Mouse (Mus musculus): ENCODE measurements around the gene Prr13. TPM values are rescaled to one million over a fixed set of nuclear protein-coding genes. Genes with fewer than 3 reads are reported as not detected.

The Prr13 gene
- polyA plus RNA-seq, 1 experiment from 2014 or later, result 92.7 TPM

DNA sequence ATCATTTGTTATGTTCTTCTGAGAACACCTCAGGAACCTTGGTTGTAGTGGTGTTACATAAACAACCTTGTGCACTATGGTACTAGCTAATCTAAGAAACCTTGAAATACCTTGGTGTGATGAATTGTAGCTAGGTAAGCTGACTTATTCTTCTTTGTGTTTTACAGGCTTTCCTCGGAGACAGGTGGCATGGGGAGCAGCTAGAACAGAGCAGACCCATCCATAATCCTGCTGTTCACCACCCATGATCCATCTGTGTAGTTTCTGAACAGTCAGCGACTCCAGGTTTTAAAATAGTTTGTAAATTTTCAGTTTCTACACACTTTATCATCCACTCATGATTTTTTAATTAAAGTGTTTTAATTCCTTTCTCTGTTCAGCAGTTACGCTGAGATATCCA is 39.5 kb downstream of the Prr13 start:
- DNase-seq (ENCODE audit: low spot score, missing footprints) (peak; percentile 79), ATAC-seq (ENCODE audit: low FRiP score) (no peak)
- no peak overlapping the region for H3K9ac ChIP-seq (ENCODE audit: low read length)
- no peaks in the 10 kb centered on the region for H3K4me1 ChIP-seq (ENCODE audit: control insufficient read depth, insufficient read depth, low read length)
- H3K4me2 ChIP-seq, result no peak overlapping the region
- no peak overlapping the region for H3K27ac ChIP-seq (ENCODE audit: low read depth, low read length)
- no peaks in the 10 kb centered on the region for H3K27me3 ChIP-seq (ENCODE audit: control insufficient read depth, insufficient read depth, low read length)
- 87% methylated on average over 3 of the region's 3 CpGs for WGBS
- H3K9me3 ChIP-seq (ENCODE audit: control insufficient read depth, low read length), result no peaks in the 10 kb centered on the region
- H3K36me3 ChIP-seq (ENCODE audit: control insufficient read depth, insufficient read depth, low read length), result peaks cover 38% of the 10 kb centered on the region
- no peak overlapping the region for H3K4me3 ChIP-seq (ENCODE audit: low read depth, low read length)

DNA sequence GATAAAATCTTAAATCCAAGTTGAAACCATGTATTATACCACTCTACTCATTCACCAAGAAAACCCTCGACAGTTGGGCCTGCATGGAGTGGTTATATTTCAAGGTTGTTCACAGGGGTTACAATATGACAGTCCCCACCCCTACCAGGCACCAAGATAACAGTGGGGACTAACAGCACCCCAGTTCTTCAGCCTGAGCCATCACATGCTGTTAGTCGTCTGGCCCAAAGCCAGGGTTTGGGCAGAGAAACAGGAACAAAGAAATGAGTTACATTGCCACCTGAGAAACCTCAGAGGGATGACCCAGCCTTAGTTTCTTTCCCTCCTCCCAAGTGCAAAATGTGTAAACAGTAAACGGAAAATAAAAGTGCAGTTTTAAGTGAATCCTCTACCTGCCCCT is 40.5 kb downstream of the Prr13 start:
- ATAC-seq (ENCODE audit: low FRiP score) (no peak), DNase-seq (ENCODE audit: low spot score, missing footprints) (peak; percentile 77)
- no peak overlapping the region for H3K4me2 ChIP-seq
- H3K4me3 ChIP-seq (ENCODE audit: low read depth, low read length), result no peak overlapping the region
- no peak overlapping the region for H3K27ac ChIP-seq (ENCODE audit: low read depth, low read length)
- no peaks in the 10 kb centered on the region for H3K27me3 ChIP-seq (ENCODE audit: control insufficient read depth, insufficient read depth, low read length)
- 82% methylated on average over 3 of the region's 3 CpGs for WGBS
- H3K9ac ChIP-seq (ENCODE audit: low read length), result no peak overlapping the region
- peaks cover 40% of the 10 kb centered on the region for H3K36me3 ChIP-seq (ENCODE audit: control insufficient read depth, insufficient read depth, low read length)
- no peaks in the 10 kb centered on the region for H3K9me3 ChIP-seq (ENCODE audit: control insufficient read depth, low read length)
- H3K4me1 ChIP-seq (ENCODE audit: control insufficient read depth, insufficient read depth, low read length), result no peaks in the 10 kb centered on the region

GRCm38 (mm10) chr15:102499851-102500250 is 41.0 kb downstream of the Prr13 start:
- 90% methylated on average over 6 of the region's 6 CpGs for WGBS
- no peak for ATAC-seq (ENCODE audit: low FRiP score)

GRCm38 (mm10) chr15:102500479-102500878 is 41.7 kb downstream of the Prr13 start:
- no peak for ATAC-seq (ENCODE audit: low FRiP score)
- Histone ChIP-seq H3K27me3 (ENCODE audit: control insufficient read depth, insufficient read depth, low read length) (no peaks in the 10 kb centered on the region), H3K4me1 (ENCODE audit: control insufficient read depth, insufficient read depth, low read length) (no peaks in the 10 kb centered on the region), H3K9ac (ENCODE audit: low read length) (no peak overlapping the region), H3K4me2 (no peak overlapping the region), H3K36me3 (ENCODE audit: control insufficient read depth, insufficient read depth, low read length) (peaks cover 40% of the 10 kb centered on the region), H3K27ac (ENCODE audit: low read depth, low read length) (no peak overlapping the region), H3K9me3 (ENCODE audit: control insufficient read depth, low read length) (no peaks in the 10 kb centered on the region), H3K4me3 (ENCODE audit: low read depth, low read length) (no peak overlapping the region)
- DNase-seq (ENCODE audit: low spot score, missing footprints), result no peak
- WGBS, result 91% methylated on average over 5 of the region's 5 CpGs

More at GRCm38 (mm10) chr15:102499851-102500250, 41.0 kb downstream of the Prr13 start:
- DNase-seq (ENCODE audit: low spot score, missing footprints), result peak; percentile 82
- Histone ChIP-seq H3K4me1 (ENCODE audit: control insufficient read depth, insufficient read depth, low read length) (no peaks in the 10 kb centered on the region), H3K9me3 (ENCODE audit: control insufficient read depth, low read length) (no peaks in the 10 kb centered on the region), H3K9ac (ENCODE audit: low read length) (no peak overlapping the region), H3K27me3 (ENCODE audit: control insufficient read depth, insufficient read depth, low read length) (no peaks in the 10 kb centered on the region), H3K27ac (ENCODE audit: low read depth, low read length) (no peak overlapping the region), H3K4me3 (ENCODE audit: low read depth, low read length) (no peak overlapping the region), H3K36me3 (ENCODE audit: control insufficient read depth, insufficient read depth, low read length) (peaks cover 40% of the 10 kb centered on the region), H3K4me2 (no peak overlapping the region)

- Histone ChIP-seq H3K4me2 (no peak overlapping the region), H3K27me3 (ENCODE audit: control insufficient read depth, insufficient read depth, low read length) (no peaks in the 10 kb centered on the region), H3K4me3 (ENCODE audit: low read depth, low read length) (no peak overlapping the region), H3K36me3 (ENCODE audit: control insufficient read depth, insufficient read depth, low read length) (peaks cover 40% of the 10 kb centered on the region), H3K9me3 (ENCODE audit: control insufficient read depth, low read length) (no peaks in the 10 kb centered on the region), H3K27ac (ENCODE audit: low read depth, low read length) (no peak overlapping the region), H3K9ac (ENCODE audit: low read length) (no peak overlapping the region), H3K4me1 (ENCODE audit: control insufficient read depth, insufficient read depth, low read length) (no peaks in the 10 kb centered on the region)
- ATAC-seq (ENCODE audit: low FRiP score), result 0 out of 2 replicates have a peak, but pooled peaks have one; percentile 33
- WGBS, result 91% methylated on average over 19 of the region's 19 CpGs
- peak; percentile 81 for DNase-seq (ENCODE audit: low spot score, missing footprints)
Measured at GRCm38 (mm10) chr15:102501084-102501814, 42.4 kb downstream of the Prr13 start.

DNA sequence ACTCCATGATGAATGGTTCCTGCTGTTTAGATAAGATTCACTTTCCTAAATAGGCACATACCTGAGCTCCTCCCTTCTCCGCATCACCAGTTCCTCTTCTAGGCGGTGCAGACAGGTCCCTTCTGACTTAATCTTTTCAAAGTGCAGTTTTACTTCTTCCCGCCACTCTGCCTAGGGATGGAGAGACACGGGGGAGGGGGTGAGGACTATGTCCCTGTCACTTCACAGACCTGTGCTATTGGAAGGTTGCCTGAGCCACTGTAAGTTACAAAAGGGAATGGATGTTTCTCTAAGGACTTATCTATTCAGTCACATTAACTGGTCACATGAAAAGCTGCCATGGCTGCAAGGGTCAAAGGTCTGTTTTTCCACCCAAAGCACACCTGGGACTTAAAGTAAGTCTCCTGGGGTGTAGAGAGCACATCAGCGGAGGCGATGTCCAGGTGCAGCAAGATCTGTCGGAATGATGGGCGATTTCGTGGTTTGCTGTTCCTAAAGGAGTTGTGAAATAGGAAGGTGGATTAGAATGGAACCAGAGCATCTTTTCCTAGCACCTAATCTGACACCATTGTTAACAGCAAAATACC is 43.5 kb downstream of the Prr13 start:
- 82% methylated on average over 9 of the region's 9 CpGs for WGBS
- H3K9ac ChIP-seq (ENCODE audit: low read length), result no peak overlapping the region
- no peaks in the 10 kb centered on the region for H3K4me1 ChIP-seq (ENCODE audit: control insufficient read depth, insufficient read depth, low read length)
- ATAC-seq (ENCODE audit: low FRiP score), result no peak
- no peak overlapping the region for H3K4me3 ChIP-seq (ENCODE audit: low read depth, low read length)
- H3K9me3 ChIP-seq (ENCODE audit: control insufficient read depth, low read length), result no peaks in the 10 kb centered on the region
- no peaks in the 10 kb centered on the region for H3K27me3 ChIP-seq (ENCODE audit: control insufficient read depth, insufficient read depth, low read length)
- H3K4me2 ChIP-seq, result no peak overlapping the region
- H3K27ac ChIP-seq (ENCODE audit: low read depth, low read length), result no peak overlapping the region
- H3K36me3 ChIP-seq (ENCODE audit: control insufficient read depth, insufficient read depth, low read length), result peaks cover 40% of the 10 kb centered on the region
- peak; percentile 83 for DNase-seq (ENCODE audit: low spot score, missing footprints)

GRCm38 (mm10) chr15:102503447-102503846 is 44.6 kb downstream of the Prr13 start, which contains the start of gene Gm10337:
Gene Gm10337 (plus strand): TSS chr15:102503722.
- ATAC-seq (ENCODE audit: low FRiP score), result no peak
- Histone ChIP-seq H3K36me3 (ENCODE audit: control insufficient read depth, insufficient read depth, low read length) (peaks cover 36% of the 10 kb centered on the region), H3K27me3 (ENCODE audit: control insufficient read depth, insufficient read depth, low read length) (no peaks in the 10 kb centered on the region), H3K27ac (ENCODE audit: low read depth, low read length) (no peak within 1 kb of the TSS; the same call in 1 of the 2 replicates), H3K9ac (ENCODE audit: low read length) (no peak within 1 kb of the TSS), H3K4me2 (no peak within 1 kb of the TSS), H3K9me3 (ENCODE audit: control insufficient read depth, low read length) (no peaks in the 10 kb centered on the region), H3K4me3 (ENCODE audit: low read depth, low read length) (no peak within 1 kb of the TSS), H3K4me1 (ENCODE audit: control insufficient read depth, insufficient read depth, low read length) (no peaks in the 10 kb centered on the region)
- WGBS, result 92% methylated on average over 1 of the region's 1 CpGs
- DNase-seq (ENCODE audit: low spot score, missing footprints), result peak; percentile 86

GRCm38 (mm10) chr15:102503924-102504782 is 45.3 kb downstream of the Prr13 start:
- Histone ChIP-seq H3K4me2 (no peak overlapping the region), H3K27ac (ENCODE audit: low read depth, low read length) (no peak overlapping the region; the same call in 1 of the 2 replicates), H3K27me3 (ENCODE audit: control insufficient read depth, insufficient read depth, low read length) (no peaks in the 10 kb centered on the region), H3K9ac (ENCODE audit: low read length) (no peak overlapping the region), H3K9me3 (ENCODE audit: control insufficient read depth, low read length) (no peaks in the 10 kb centered on the region), H3K4me3 (ENCODE audit: low read depth, low read length) (no peak overlapping the region), H3K4me1 (ENCODE audit: control insufficient read depth, insufficient read depth, low read length) (peaks cover under 1% of the 10 kb centered on the region; the same call in 1 of the 2 replicates), H3K36me3 (ENCODE audit: control insufficient read depth, insufficient read depth, low read length) (peaks cover 36% of the 10 kb centered on the region)
- DNase-seq (ENCODE audit: low spot score, missing footprints) (peak; percentile 75), ATAC-seq (ENCODE audit: low FRiP score) (no peak)
- WGBS, result 88% methylated on average over 9 of the region's 9 CpGs
